ENCODE assay signal across 13 mouse cellular contexts in the genomic region with DNA sequence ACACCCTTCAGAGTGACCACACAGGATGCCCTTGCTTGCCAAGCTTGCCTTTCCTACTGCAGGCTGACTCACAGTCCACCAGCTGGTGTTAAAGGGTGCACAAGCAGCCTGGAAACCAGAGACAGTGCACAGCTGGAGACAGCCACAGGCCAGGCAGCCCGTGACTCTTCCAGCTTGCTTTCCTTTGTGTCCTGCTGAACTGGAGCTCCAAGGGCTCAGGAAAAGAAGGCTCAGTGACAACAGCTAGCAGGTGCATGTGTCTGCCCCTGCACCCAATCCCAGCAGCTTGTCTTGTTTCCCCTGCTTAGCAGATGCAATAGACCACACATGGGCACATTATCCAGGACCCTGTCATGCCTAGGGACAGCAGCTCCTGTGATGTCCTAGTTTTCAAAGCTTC. TPM values are rescaled to one million over a fixed set of nuclear protein-coding genes. Genes with fewer than 3 reads are reported as not detected.
A peak's percentile ranks its signal among the peaks of the same experiment; 100 is the strongest.
DNase-seq lines count a peak whose midpoint lies in the region; ATAC-seq and TF ChIP-seq lines count a peak whose summit lies in the region.
"Had no signal": no experiment of that assay in that cellular context is flagged by ENCODE, and none has a peak within 500 bp of the region (broad histone marks: within the 10 kb centered on the region; RNA-seq: fewer than 3 reads in every experiment).

No protein-coding gene starts in this region.

- no peak overlapping the region for H3K4me3 ChIP-seq in embryonic facial prominence, embryonic 10.5 days
- H3K4me3 ChIP-seq in hindbrain, embryonic 13.5 days = no peak overlapping the region
- no peak overlapping the region for H3K4me3 ChIP-seq in midbrain, postnatal 0 days (ENCODE audit: low read depth, low read length)
- H3K4me3 ChIP-seq: stomach, embryonic 15.5 days had no signal

- no peak overlapping the region for H3K4me2 ChIP-seq in hindbrain, embryonic 13.5 days
- no peak overlapping the region for H3K4me2 ChIP-seq in midbrain, postnatal 0 days (ENCODE audit: low read depth, low read length, poor library complexity, severe bottlenecking)
- H3K4me2 ChIP-seq: stomach, embryonic 15.5 days had no signal

- H3K9ac ChIP-seq in hindbrain, embryonic 13.5 days = no peak overlapping the region
- no peak overlapping the region for H3K9ac ChIP-seq in midbrain, postnatal 0 days (replicated peaks; ENCODE audit: low read length, poor library complexity, severe bottlenecking)
- H3K9ac ChIP-seq: liver, embryonic 14.5 days; stomach, embryonic 15.5 days had no signal

- TF ChIP-seq CTCF in midbrain, postnatal 0 days (IDR thresholded peaks at IDR 0.05) = no peak

- no peaks in the 10 kb centered on the region for H3K27me3 ChIP-seq in embryonic facial prominence, embryonic 10.5 days (replicated peaks; ENCODE audit: low read depth, poor library complexity, severe bottlenecking)
- no peaks in the 10 kb centered on the region for H3K27me3 ChIP-seq in hindbrain, embryonic 13.5 days
- H3K27me3 ChIP-seq in midbrain, postnatal 0 days (ENCODE audit: insufficient read depth, low read length) = no peaks in the 10 kb centered on the region
- H3K27me3 ChIP-seq: stomach, embryonic 15.5 days had no signal

- no peaks in the 10 kb centered on the region for H3K9me3 ChIP-seq in embryonic facial prominence, embryonic 10.5 days
- H3K9me3 ChIP-seq in hindbrain, embryonic 13.5 days = no peaks in the 10 kb centered on the region
- no peaks in the 10 kb centered on the region for H3K9me3 ChIP-seq in midbrain, postnatal 0 days (ENCODE audit: low read length)
- H3K9me3 ChIP-seq: stomach, embryonic 15.5 days had no signal

- 0% methylated on average over 1 of the region's 1 CpGs for WGBS in embryonic facial prominence, embryonic 10.5 days
- WGBS in hindbrain, embryonic 13.5 days = 0% methylated on average over 1 of the region's 1 CpGs
- WGBS in midbrain, postnatal 0 days = 7% methylated on average over 1 of the region's 1 CpGs

- 0 out of 2 replicates have a peak, but pooled peaks cover 7% of the 10 kb centered on the region for H3K4me1 ChIP-seq in embryonic facial prominence, embryonic 10.5 days
- H3K4me1 ChIP-seq in hindbrain, embryonic 13.5 days (replicated peaks) = peaks cover 6% of the 10 kb centered on the region; the same call in 1 of the 2 replicates
- H3K4me1 ChIP-seq in midbrain, postnatal 0 days (ENCODE audit: insufficient read depth, low read length) = no peaks in the 10 kb centered on the region
- H3K4me1 ChIP-seq: stomach, embryonic 15.5 days had no signal

- ATAC-seq in hindbrain, embryonic 13.5 days (ENCODE audit: low FRiP score) = peak; percentile 91
- ATAC-seq in midbrain, postnatal 0 days (ENCODE audit: low FRiP score) = peak; percentile 79; the same call in 1 of the 2 replicates

- no peaks in the 10 kb centered on the region for H3K36me3 ChIP-seq in embryonic facial prominence, embryonic 10.5 days (replicated peaks)
- H3K36me3 ChIP-seq in hindbrain, embryonic 13.5 days = no peaks in the 10 kb centered on the region
- no peaks in the 10 kb centered on the region for H3K36me3 ChIP-seq in midbrain, postnatal 0 days (ENCODE audit: insufficient read depth, low read length)
- H3K36me3 ChIP-seq: stomach, embryonic 15.5 days had no signal

- no peak overlapping the region for H3K27ac ChIP-seq in embryonic facial prominence, embryonic 10.5 days (replicated peaks)
- no peak overlapping the region for H3K27ac ChIP-seq in hindbrain, embryonic 13.5 days
- no peak overlapping the region for H3K27ac ChIP-seq in midbrain, postnatal 0 days (ENCODE audit: low read depth, low read length)
- H3K27ac ChIP-seq: liver, embryonic 14.5 days; stomach, embryonic 15.5 days had no signal

- peak; percentile 11 to 21 for DNase-seq in cerebellum, postnatal 25 days
- DNase-seq in cerebellum, adult 8-10 months = no peak
- peak; percentile 11 for DNase-seq in embryonic facial prominence, embryonic 10.5 days (ENCODE audit: low spot score)
- DNase-seq in midbrain, postnatal 0 days (ENCODE audit: low spot score) = peak; percentile 87
- no peak for DNase-seq in liver
- DNase-seq in kidney, postnatal 36 days = no peak
- no peak for DNase-seq in urinary bladder, postnatal 36 days (ENCODE audit: low spot score in 2 of 2)

RNA-seq across cellular contexts. Expression of gene Cdh20, which starts 21.5 kb away (rescaled TPM):
- 0.27 and 1.0 TPM in 2 replicates for polyA plus RNA-seq in embryonic facial prominence, embryonic 10.5 days (2016; fragmentation: Nextera tagmentation; extraction: Ambion mirVana)
- polyA plus RNA-seq in hindbrain, embryonic 13.5 days (2015; fragmentation: Nextera tagmentation; extraction: Ambion mirVana) = 1.7 and 2.1 TPM in 2 replicates
- total RNA-seq in midbrain, postnatal 0 days (2014; rRNA removed) = 10.9 and 11.9 TPM in 2 replicates
- 2.8 and 2.9 TPM in 2 replicates for polyA plus RNA-seq in midbrain, postnatal 0 days (2015; fragmentation: Nextera tagmentation; extraction: Ambion mirVana)
- total RNA-seq: hematopoietic stem cell, adult 5-6 weeks; megakaryocyte-erythroid progenitor cell, adult 5-6 weeks had no signal
- polyA plus RNA-seq: gonadal fat pad, adult 2 months had no signal

Comparison
In these comparisons a context has a peak if more than half of its experiments do, and no peak if none do; other contexts are left out.
1. DNase-seq: peak in cerebellum, postnatal 25 days (2 of 2), embryonic facial prominence, embryonic 10.5 days (single experiment) and midbrain, postnatal 0 days (single experiment); none in cerebellum, adult 8-10 months (single experiment), liver (single experiment), kidney, postnatal 36 days (0 of 2) and urinary bladder, postnatal 36 days (0 of 2).